Mouse (Mus musculus) cortical plate, adult 2 months (tissue): ENCODE measurements around the gene Acot7.

Experiments used
- CTCF ChIP-seq: fragments of 200-500 bp; IDR thresholded peaks from 2 replicates; pipeline ENCODE4 v1.5.1; 2011; ENCODE audit warnings: mild to moderate bottlenecking, control low read depth, low read length; ENCODE audit not compliant: insufficient read depth; ENCODE audit errors: extremely low read depth
- POLR2A ChIP-seq: fragments of 200-500 bp; IDR thresholded peaks from 2 replicates; pipeline ENCODE4 v1.6.1; 2011; ENCODE audit warnings: mild to moderate bottlenecking, low read length, control low read depth; ENCODE audit not compliant: insufficient read depth; ENCODE audit errors: extremely low read depth

- TF ChIP-seq POLR2A, result no peak
- no peak for TF ChIP-seq CTCF
Measured at GRCm38 (mm10) chr4:152313211-152313632, 135.3 kb downstream of the Acot7 start.
